Mouse (Mus musculus): Measurements from ENCODE around the gene Sptbn4. TPM values are rescaled to one million over a fixed set of nuclear protein-coding genes. Genes with fewer than 3 reads are reported as not detected.
A peak's percentile ranks its signal among the peaks of the same experiment; 100 is the strongest.

Gene Sptbn4
- polyA plus RNA-seq, 1 experiment from 2014 or later, result 0.21 TPM

DNA sequence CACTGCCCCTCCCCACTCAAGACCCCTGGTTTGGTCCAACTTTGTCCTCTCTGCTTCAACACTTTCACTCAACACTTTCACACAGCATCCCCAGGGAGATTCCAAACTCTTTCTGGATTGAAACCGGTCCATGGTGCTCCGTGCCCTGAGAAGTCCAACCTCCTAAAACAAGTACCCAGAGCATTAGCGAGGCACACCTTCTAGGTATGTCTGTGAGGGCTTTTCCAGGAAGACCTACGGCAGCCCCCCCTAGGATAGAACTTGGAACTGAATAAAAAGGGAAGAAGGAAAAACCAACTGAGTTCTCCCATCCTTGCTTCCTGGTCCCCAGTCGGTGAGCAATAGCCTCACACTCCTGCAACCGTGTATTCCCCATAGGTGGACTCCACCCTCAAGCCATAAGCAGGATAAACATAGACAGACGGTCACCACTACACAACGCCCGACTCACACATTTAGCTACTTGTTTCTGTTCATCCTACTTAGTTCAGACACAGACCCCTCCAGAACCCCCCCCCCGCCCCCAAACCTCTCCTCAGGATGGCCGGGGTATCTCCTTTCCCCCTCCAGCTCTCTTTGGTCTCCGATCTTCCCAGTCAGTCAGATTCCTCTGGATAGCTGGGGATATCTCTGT, 135.7 kb downstream of the Sptbn4 start:
- WGBS, result 85% methylated on average over 12 of the region's 12 CpGs
- Histone ChIP-seq H3K27me3 (no peaks in the 10 kb centered on the region), H3K9ac (no peak overlapping the region), H3K36me3 (peaks cover 22% of the 10 kb centered on the region), H3K4me3 (no peak overlapping the region), H3K4me1 (peaks cover 24% of the 10 kb centered on the region), H3K4me2 (no peak overlapping the region), H3K9me3 (peaks cover 4% of the 10 kb centered on the region; the same call in 1 of the 2 replicates), H3K27ac (no peak overlapping the region)
- no peak for ATAC-seq (ENCODE audit: borderline replicate concordance, extremely low read depth, low FRiP score, low TSS enrichment)

DNA sequence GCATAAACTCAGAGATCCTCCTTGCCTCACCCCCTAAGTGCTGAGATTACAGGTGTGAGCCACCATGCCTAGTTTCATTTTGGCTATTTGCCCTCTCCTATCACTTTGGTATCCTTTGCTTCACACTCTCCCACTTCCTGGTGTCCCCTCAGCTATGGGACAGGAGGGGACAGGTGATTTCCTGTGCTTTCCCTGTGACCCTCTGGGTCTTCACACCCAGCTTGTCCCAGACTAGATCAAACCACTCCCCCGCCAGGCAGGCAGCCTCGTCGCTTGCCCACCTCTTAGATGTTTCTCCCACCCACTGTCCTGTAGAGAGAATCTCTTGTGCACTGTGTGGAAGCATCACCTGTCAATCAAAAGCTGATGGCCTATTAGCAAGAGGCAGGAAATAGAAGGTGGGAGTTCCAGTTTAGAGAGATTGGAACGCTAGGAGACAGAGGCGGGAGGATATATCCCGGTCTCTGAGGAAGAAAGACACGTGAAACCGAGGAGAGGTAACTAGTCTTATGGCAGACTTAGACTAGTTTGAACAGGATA, 136.4 kb downstream of the Sptbn4 start:
- Histone ChIP-seq H3K4me2 (peak overlapping the region; percentile 52; the same call in 1 of the 2 replicates), H3K9ac (no peak overlapping the region), H3K27me3 (no peaks in the 10 kb centered on the region), H3K27ac (0 out of 2 replicates have a peak overlapping the region, but pooled peaks have one; percentile 69), H3K4me3 (no peak overlapping the region), H3K9me3 (peaks cover 4% of the 10 kb centered on the region; the same call in 1 of the 2 replicates), H3K36me3 (peaks cover 26% of the 10 kb centered on the region), H3K4me1 (peaks cover 24% of the 10 kb centered on the region)
- ATAC-seq (ENCODE audit: borderline replicate concordance, extremely low read depth, low FRiP score, low TSS enrichment), result 0 out of 2 replicates have a peak, but pooled peaks have one; percentile 23
- WGBS, result 42% methylated on average over 8 of the region's 8 CpGs

DNA sequence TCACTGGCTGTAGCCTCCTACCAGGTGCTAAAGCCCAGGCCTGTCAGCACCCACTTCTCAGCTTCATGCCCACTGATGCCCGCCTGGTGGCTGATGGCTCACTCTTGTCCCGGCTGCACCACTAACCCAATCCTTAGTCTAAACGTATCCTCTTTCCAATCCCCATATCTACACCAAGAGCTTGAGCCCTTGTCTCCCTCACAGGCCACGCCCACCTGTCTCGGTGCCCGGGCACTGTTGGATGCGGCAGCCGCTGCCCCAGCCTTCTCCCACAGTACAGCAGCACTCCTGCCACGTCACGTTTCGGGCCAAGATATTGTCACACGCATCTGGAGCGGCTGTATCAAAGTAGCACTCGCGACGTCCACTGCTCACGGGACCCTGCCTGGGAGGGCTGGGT, 137.2 kb downstream of the Sptbn4 start:
- peaks cover 24% of the 10 kb centered on the region for H3K4me1 ChIP-seq
- 0 out of 2 replicates have a peak overlapping the region, but pooled peaks have one; percentile 10 for H3K9ac ChIP-seq
- H3K36me3 ChIP-seq, result peaks cover 34% of the 10 kb centered on the region
- H3K9me3 ChIP-seq, result peaks cover 4% of the 10 kb centered on the region; the same call in 1 of the 2 replicates
- H3K27ac ChIP-seq, result peak overlapping the region; percentile 69
- peak overlapping the region; percentile 52 for H3K4me2 ChIP-seq
- WGBS, result 11% methylated on average over 17 of the region's 17 CpGs
- no peaks in the 10 kb centered on the region for H3K27me3 ChIP-seq
- ATAC-seq (ENCODE audit: borderline replicate concordance, extremely low read depth, low FRiP score, low TSS enrichment), result no peak
- peak overlapping the region; percentile 24 for H3K4me3 ChIP-seq

DNA sequence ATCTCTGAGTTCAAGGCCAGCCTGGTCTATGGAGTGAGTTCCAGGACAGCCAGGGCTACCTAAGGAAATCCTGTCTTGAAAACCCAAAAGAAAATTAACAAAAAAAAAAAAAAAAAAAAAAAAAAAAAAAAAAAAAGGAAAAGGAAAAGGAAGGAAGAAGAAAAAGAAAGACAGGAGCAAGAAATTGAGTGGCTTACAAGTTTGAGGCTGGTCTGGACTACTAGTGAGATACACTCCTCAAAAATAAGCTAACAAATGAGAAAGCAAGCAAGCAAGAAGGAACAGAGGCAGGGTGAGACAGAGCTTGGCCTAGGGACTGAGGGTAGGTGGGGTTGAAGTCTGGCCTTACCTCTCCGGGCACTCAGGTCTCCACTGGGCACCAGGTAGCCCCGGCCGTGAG, 137.7 kb downstream of the Sptbn4 start:
- Histone ChIP-seq H3K36me3 (peaks cover 36% of the 10 kb centered on the region), H3K4me1 (peaks cover 24% of the 10 kb centered on the region), H3K4me2 (peak overlapping the region; percentile 62), H3K9ac (no peak overlapping the region), H3K27ac (peak overlapping the region; percentile 69), H3K9me3 (peaks cover 4% of the 10 kb centered on the region; the same call in 1 of the 2 replicates), H3K27me3 (no peaks in the 10 kb centered on the region), H3K4me3 (peak overlapping the region; percentile 24)
- no peak for ATAC-seq (ENCODE audit: borderline replicate concordance, extremely low read depth, low FRiP score, low TSS enrichment)
- WGBS, result 50% methylated on average over 3 of the region's 3 CpGs

DNA sequence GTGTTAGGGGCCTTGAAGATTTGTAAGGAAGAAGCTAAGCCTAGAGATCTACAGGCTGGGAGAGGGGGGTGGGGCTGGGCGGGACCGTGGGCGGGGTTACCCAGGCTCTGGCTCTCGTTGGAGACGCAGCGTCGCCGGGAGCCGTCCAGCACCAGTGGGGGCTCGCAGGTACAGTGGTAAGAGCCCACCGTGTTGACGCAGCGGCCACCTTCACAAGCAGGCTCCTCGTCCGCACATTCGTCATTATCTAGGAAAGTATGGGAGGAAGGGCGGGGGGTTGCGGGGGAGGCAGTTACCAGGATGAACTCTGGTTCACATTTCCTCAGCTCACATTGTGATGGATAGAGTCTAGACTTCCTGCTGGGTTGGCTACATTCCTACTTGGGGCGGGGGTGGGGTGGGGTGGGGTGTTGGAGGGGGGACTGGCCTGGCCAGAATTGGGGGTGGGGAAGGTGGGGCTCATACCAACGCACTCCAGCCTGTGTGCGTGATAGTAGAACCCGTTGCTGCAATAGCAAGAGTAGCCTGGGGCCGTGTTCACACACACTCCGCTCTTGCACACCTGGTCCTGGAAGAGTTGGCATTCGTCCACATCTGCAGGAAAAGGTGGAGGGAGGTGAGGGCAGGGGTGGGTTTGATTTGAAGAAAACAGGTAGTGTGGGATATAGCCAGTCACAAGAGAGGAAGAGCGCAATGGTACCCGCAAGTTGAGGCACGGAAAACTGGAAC, 138.5 kb downstream of the Sptbn4 start:
- Histone ChIP-seq H3K9ac (no peak overlapping the region), H3K27me3 (no peaks in the 10 kb centered on the region), H3K4me3 (peak overlapping the region; percentile 36), H3K36me3 (peaks cover 28% of the 10 kb centered on the region), H3K4me1 (peaks cover 24% of the 10 kb centered on the region), H3K9me3 (peaks cover under 1% of the 10 kb centered on the region; the same call in 1 of the 2 replicates), H3K27ac (peak overlapping the region; percentile 71), H3K4me2 (peak overlapping the region; percentile 62)
- ATAC-seq (ENCODE audit: borderline replicate concordance, extremely low read depth, low FRiP score, low TSS enrichment), result peak; percentile 73
- 10% methylated on average over 28 of the region's 28 CpGs for WGBS

DNA sequence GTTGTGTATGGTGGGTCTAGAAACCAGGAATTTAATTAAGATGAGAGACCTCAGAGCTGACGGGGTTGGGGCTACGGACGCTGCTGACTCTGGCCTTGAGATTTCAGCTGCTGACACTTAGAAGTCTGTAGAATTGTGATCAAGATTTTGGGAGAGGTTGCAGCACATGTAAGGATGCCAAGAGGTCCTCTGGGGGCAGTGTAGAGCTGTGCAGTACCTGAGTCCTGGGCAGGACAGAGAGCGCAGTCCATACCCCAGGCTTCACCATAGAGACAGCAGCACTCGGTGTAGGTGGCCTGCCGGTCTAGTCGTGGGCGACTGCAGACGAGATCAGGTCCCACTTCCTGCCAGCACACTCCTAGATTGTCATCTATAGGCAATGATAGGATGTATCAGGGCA, 139.9 kb downstream of the Sptbn4 start:
- peaks cover 24% of the 10 kb centered on the region for H3K4me1 ChIP-seq
- H3K9ac ChIP-seq, result no peak overlapping the region
- no peak for ATAC-seq (ENCODE audit: borderline replicate concordance, extremely low read depth, low FRiP score, low TSS enrichment)
- H3K36me3 ChIP-seq, result peaks cover 14% of the 10 kb centered on the region; the same call in 1 of the 2 replicates
- no peaks in the 10 kb centered on the region for H3K9me3 ChIP-seq
- no peaks in the 10 kb centered on the region for H3K27me3 ChIP-seq
- no peak overlapping the region for H3K4me2 ChIP-seq
- WGBS, result 66% methylated on average over 9 of the region's 9 CpGs
- H3K4me3 ChIP-seq, result no peak overlapping the region
- no peak overlapping the region for H3K27ac ChIP-seq

Other genes starting within 250 kb of the Sptbn4 start
- 5.1 and 5.4 TPM in 2 replicates for gene Itpkc, start 219.0 kb downstream of the Sptbn4 start, polyA plus RNA-seq (2015; fragmentation: Nextera tagmentation; extraction: Ambion mirVana)
- gene Coq8b, start 214.7 kb downstream of the Sptbn4 start, polyA plus RNA-seq (2015; fragmentation: Nextera tagmentation; extraction: Ambion mirVana), result 20.3 and 20.4 TPM in 2 replicates
- 23.6 and 23.8 TPM in 2 replicates for gene Numbl, start 189.3 kb downstream of the Sptbn4 start, polyA plus RNA-seq (2015; fragmentation: Nextera tagmentation; extraction: Ambion mirVana)
- 96.2 and 102 TPM in 2 replicates for gene Ltbp4, start 110.0 kb downstream of the Sptbn4 start, polyA plus RNA-seq (2015; fragmentation: Nextera tagmentation; extraction: Ambion mirVana)
- gene Shkbp1, start 91.7 kb downstream of the Sptbn4 start, polyA plus RNA-seq (2015; fragmentation: Nextera tagmentation; extraction: Ambion mirVana), result 48.3 and 51.4 TPM in 2 replicates
- 0.79 and 1.3 TPM in 2 replicates for gene Gm20479, start 90.3 kb downstream of the Sptbn4 start, polyA plus RNA-seq (2015; fragmentation: Nextera tagmentation; extraction: Ambion mirVana)
- 58.8 and 68.5 TPM in 2 replicates for gene Blvrb, start 292 bp upstream of the Sptbn4 start, polyA plus RNA-seq (2015; fragmentation: Nextera tagmentation; extraction: Ambion mirVana)
- 28.6 and 31.1 TPM in 2 replicates for gene Sertad3, start 26.1 kb upstream of the Sptbn4 start, polyA plus RNA-seq (2015; fragmentation: Nextera tagmentation; extraction: Ambion mirVana)
- 48.5 and 49.6 TPM in 2 replicates for gene Sertad1, start 39.2 kb upstream of the Sptbn4 start, polyA plus RNA-seq (2015; fragmentation: Nextera tagmentation; extraction: Ambion mirVana)
- 7.2 and 8.7 TPM in 2 replicates for gene Prx, start 51.6 kb upstream of the Sptbn4 start, polyA plus RNA-seq (2015; fragmentation: Nextera tagmentation; extraction: Ambion mirVana)
- gene Hipk4, start 75.6 kb upstream of the Sptbn4 start, polyA plus RNA-seq (2015; fragmentation: Nextera tagmentation; extraction: Ambion mirVana), result 0.87 and 0.92 TPM in 2 replicates
- 74.8 and 78.3 TPM in 2 replicates for gene Pld3, start 105.5 kb upstream of the Sptbn4 start, polyA plus RNA-seq (2015; fragmentation: Nextera tagmentation; extraction: Ambion mirVana)
- gene 2310022A10Rik, start 105.5 kb upstream of the Sptbn4 start, polyA plus RNA-seq (2015; fragmentation: Nextera tagmentation; extraction: Ambion mirVana), result 24.0 and 24.8 TPM in 2 replicates
- 89.6 and 98.5 TPM in 2 replicates for gene Akt2, start 143.9 kb upstream of the Sptbn4 start, polyA plus RNA-seq (2015; fragmentation: Nextera tagmentation; extraction: Ambion mirVana)
- 0.09 and 0.60 TPM in 2 replicates for gene Ttc9b, start 206.2 kb upstream of the Sptbn4 start, polyA plus RNA-seq (2015; fragmentation: Nextera tagmentation; extraction: Ambion mirVana)
- gene Map3k10, start 226.9 kb upstream of the Sptbn4 start, polyA plus RNA-seq (2015; fragmentation: Nextera tagmentation; extraction: Ambion mirVana), result 6.9 and 7.6 TPM in 2 replicates
- gene Zfp607b, start 241.7 kb upstream of the Sptbn4 start, polyA plus RNA-seq (2015; fragmentation: Nextera tagmentation; extraction: Ambion mirVana), result 4.0 and 4.3 TPM in 2 replicates